Mouse (Mus musculus) heart, postnatal 10 days (tissue): ENCODE results near the gene Epha6. TPM values are rescaled to one million over a fixed set of nuclear protein-coding genes. Genes with fewer than 3 reads are reported as not detected.
A peak's percentile ranks its signal among the peaks of the same experiment; 100 is the strongest.
"Not testable (repeated sequence)": the region's sequence is repeated elsewhere in the genome, so short reads cannot be mapped to it uniquely, and the experiment has no call there.

Experiments
- DNase-seq, 2 experiments: peaks; one replicate each; pipeline ENCODE4 v3.0.0; 2021
- intact Hi-C: fragments of 180-260 bp; cut with DNase I; formaldehyde crosslinking; loops from one replicate; pipeline ENCODE4 v1.15.1; 2025
- total RNA-seq, 2 experiments: library from RNA; stranded (reverse); gene quantifications; 2 replicates each; pipeline ENCODE4 v1.2.3; 2021

The Epha6 gene
- total RNA-seq, 2 experiments from 2014 or later: not detected

DNA sequence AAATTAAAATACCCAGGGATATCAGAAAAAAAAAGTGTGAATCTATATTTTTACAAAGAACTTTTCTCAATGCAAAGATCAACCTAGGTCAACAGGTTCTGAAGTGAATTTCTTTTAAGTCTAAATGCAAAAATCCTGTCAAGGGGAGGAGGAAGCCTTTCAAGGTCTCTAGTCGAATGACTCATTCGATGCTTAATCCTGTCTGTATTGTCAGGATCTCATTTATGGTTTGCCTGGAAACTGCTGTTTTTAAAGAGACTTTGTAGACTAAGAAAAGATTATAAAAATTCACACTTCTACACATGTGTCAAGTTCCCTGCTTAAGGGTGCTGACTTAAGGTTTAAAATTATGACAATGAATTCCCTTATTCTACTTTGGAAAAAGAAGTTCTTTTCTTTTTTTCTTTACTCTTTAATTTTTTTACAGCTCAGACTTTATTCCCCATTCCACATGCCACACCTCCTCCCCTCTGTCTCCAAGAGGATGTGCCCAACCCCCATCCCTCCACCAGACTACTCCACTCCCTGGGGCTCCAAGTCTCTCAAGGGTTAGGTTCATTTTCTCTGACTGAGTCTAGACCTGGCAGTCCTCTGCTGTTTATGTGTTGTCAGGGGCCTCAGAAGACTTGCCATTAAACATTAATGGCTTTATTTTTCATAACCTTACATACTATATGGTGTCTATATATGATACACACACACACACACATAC lies 598.3 kb downstream of the Epha6 start:
- intact Hi-C loops: no loop called here
- no peak for DNase-seq

DNA sequence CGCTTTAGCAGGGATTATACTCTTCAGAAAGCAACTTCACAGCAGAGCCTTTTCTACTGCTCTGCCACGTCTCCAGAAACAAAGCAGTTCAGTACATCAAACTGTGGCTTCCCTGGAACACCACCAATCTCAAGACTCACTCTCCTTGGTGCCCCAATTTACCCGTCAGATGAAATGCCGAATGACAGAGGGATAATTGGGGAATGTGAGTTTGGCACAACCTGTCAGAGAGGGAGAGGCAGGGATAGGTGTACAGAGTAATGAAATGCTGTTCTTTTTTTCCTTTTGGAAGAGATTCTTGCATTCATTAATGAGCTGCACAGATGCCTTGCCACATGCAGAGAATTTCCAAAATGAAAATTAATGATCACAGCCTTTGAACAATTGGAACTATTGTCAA lies 635.5 kb downstream of the Epha6 start:
- DNase-seq: no peak
- intact Hi-C loops: no loop called here

DNA sequence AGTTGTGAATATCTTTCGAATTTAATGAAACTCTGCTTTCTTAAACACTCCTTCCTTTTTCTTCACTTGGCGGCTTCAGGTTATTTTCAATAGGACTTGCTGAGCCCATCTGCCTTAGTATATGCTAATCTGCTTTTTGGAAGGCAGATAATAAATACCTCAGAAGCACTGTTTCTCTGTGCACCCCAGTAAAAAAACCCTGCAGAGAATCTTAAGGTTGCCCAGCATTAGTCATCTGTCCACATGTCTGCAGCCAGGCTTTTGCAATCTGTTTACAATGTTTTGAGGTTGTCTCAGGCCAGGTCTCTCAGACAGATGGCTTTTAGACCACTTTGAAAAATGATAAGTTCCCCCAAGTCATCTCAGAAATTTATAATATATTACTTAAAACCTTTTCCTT lies 649.6 kb downstream of the Epha6 start:
- no peak for DNase-seq
- intact Hi-C loops: no loop called here

DNA sequence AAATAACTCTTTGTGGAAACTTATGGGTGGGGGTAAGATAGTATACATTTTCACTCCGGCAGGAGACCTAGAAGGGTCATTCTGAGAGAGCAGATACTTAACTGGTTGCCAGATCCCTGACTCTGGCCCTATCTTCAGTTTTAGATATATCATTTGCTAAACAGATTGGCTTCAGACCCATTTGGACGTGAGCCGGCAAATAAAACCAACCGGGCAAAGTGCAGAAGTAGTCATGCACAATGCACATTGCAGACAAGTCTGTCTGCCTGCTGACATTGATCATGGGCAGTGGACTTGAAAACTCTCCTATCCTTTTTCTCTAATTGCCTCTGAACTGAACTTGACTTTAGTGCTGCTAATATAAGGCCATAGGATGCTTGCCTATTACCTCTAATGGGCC lies 681.6 kb downstream of the Epha6 start:
- intact Hi-C loops: no loop called here
- no peak for DNase-seq

DNA sequence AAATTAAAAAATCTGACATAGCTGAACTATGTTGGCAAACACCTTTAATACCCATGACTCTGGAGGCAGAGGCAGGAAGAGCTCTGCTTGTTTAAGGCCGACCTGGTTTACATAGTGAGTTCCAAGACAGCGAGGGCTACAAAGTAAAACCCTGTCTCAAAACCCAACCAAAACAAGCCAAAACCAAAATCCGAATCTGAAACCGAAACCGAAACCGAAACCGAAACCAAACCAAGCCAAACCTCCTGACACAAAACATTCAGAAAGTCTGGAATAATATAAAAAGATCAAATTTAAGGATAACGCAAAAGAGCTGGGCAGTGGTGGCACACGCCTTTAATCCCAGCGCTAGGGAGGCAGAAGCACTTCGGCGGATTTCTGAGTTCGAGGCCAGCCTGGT lies 725.3 kb downstream of the Epha6 start:
- DNase-seq: no peak
- intact Hi-C loops: no loop called here

DNA sequence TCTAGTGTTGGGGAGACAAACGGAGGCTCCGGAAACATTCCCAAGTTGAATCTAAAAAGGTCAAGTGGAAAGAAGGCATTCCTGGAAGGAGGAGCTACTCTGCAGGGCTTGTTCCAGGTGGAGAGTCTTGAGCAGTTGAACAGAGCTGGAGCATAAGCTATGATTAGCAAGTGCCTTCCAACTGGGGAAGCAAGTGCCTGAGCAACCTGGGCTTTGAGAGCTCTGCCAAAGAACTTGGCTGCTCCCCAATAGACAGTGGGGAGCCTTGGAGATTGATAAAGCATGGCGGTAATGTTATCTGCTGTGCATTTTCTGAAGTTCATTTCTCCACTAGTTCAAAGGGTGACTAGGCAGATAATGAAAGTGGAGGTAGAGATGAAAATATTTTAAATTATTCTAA lies 733.5 kb downstream of the Epha6 start:
- intact Hi-C loops: no loop called here
- DNase-seq: no peak

DNA sequence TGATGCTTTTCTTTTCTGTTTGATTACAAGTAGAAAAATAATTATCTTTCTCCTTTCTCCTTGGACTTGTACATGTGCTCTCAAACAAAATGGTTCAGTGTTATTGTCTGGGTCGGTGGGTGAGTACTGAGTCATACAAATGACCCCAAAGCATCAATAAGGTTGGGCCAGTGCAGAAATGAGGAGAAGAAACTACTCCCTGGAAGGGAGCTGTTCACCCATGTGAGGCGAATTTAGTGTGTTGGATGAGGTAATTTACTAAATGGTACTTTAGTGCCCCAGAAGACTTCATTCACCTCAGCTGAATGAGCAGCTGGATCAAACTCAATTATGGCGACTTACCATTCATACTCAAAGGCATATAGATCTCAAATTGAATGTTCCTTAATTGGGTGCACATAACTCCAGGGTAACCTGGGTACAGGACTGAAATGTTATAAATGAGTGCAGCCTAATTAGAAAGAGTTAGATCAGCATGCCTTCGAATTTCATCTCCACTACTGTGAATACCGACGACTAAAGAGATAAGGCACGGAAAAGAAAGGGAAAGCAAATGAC lies 751.1 kb downstream of the Epha6 start:
- intact Hi-C loops: no loop called here
- no peak for DNase-seq

DNA sequence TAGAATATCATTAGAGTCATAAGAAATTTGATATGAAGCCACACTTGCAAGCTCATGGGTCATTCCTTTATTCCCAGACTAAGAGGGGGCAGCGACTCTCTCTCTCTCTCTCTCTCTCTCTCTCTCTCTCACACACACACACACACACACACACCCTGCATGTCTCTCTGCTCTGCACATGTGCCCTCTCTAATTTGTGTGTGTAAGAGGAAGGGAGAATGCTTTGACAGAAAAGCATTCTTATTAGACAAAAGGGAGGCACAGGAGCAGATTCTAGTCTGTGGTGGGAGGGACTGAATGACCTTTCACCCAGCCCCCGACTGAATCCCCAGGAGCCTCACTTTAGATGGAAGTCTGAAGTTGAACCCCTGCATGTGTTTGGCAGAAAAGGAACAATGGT lies 752.6 kb downstream of the Epha6 start:
- intact Hi-C loops: no loop called here
- DNase-seq: no peak

DNA sequence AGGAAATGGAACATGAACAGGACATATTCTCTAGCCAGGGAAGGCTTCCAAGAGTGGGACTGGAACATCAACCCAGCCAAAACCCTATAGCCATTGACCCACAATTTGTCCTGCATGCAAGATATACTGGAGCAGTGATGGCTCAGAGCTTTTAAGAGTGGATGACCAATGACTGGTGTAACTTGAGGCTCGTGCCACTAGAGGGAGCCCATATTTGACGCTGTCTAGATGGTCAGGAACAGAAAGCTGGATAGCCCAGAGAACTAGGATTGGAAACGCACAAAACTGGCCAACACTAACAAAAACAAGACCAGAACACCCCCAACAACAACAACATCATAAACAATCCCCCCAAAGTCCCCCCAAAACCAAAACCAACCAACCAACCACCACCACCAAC lies 758.8 kb downstream of the Epha6 start:
- peak; percentile 7 to 24 for DNase-seq
- intact Hi-C loops: no loop called here

DNA sequence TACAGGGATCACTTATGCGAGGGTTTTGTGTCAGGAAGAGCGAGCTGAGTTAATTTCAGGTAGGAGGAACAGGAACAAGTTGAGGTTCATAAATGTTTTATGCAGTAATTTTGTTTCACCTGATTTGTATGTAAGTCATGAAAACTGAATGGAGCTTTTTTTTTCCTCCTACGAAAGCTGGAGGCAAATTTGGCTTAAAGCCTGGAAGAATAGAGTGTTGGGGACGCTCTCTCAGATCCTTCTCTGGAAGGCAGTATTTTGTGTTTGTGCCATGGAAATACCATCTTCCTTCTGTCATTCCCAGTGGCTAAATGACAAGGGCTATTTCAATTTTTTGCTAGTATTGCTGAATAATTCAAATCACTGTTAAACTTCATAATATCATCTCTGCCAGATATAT lies 768.6 kb downstream of the Epha6 start:
- intact Hi-C loops: no loop called here
- no peak for DNase-seq

DNA sequence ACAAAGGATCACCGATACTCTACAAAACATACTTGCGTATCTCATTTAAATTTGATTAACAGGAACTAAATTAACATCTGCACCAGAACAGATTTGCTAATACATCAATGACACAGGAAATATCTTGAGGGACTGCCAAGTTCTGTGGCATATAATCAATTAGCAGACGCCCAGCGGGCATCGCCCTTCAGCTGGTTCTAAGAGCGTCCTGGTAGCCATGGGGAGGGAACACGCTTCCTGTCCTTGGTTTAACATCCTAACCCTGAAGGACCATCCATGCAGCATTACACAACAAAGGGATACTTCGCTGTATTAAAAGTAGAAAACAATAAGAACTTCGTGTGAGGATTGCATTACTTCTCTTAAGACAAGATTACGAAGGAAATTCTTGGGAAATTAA lies 769.0 kb downstream of the Epha6 start:
- no peak for DNase-seq
- intact Hi-C loops: no loop called here

DNA sequence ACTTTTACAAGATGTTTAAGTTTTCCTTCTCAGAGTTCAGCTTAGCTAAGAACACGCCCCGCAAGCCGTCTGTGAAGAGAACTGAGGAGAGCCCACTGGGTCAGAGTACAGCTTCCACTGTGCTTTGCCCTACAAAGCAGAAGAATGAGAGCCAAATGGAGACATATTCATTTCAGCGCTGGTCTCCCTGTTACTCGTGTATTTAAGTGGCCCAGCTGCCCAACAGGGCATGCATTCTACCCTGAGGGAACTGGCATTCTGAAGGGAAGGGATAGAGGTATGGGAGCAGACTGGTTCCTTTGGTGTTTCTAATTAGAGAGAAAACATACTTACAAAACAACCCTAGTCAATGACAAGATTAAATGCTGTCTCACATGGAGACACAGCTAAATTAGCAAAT lies 772.9 kb downstream of the Epha6 start:
- intact Hi-C loops: no loop called here
- DNase-seq: no peak

DNA sequence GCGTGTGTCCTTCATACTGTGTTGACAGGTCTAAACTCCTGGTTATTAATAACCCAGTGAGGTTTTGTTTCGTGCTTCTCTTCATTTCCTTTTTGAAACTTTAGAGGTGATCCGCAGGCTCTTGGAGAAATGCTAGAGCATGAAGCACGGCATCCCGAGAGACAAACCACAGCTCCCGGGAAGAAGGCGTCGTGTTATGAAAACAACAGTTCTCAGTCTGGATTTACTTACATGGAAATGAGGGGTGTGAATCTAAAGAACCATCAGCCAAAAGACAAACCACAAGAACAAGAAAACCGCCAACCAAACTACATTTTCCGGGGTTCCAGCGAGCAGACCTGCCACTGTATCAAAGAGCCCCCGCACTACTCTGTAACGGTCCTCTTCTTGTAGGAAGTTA lies 775.7 kb downstream of the Epha6 start:
- intact Hi-C loops: no loop called here
- DNase-seq: no peak

DNA sequence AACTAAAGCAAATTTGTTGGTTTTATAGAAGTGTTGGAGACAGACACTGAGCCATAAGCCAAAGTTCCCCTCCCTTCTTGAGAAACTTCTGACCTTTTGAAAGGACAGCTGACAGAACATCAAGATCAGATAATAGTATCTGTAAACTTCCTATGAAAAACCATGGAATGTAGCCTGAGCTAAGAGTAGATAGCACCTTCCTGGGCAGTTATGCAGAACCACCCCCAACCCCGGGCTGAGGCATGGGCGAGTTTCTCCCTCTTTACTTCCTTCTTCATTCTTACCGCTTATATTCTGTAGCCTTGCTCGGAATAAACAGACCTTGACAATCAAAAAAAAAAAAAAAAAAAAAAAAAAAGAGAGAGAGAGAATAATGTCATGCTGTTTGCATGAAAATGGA lies 805.5 kb downstream of the Epha6 start:
- intact Hi-C loops: not testable (repeated sequence)

DNA sequence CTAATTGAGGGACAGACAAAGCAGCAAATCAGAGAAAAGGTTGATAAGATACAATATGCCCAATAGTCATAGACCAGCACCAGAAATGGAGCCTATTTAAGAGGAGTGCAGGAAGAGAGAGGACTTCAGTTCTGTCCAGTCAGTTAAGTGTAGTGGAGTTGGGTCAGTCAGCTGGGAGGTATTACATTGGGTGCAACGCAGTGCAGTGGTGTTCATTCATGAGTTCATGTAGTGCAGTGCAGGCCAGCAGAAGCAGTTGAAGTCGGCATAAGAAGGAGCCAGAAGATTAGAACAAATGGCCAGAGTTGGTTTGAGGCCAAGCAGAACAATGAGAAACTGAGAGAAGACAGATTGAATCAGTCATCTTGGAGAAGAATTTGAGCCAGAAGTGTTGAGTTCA lies 833.0 kb downstream of the Epha6 start:
- peak; percentile 9 to 15 for DNase-seq
- intact Hi-C loops: no loop called here

More for the DNA sequence above, 805.5 kb downstream of the Epha6 start:
- not testable (repeated sequence) for DNase-seq

DNA sequence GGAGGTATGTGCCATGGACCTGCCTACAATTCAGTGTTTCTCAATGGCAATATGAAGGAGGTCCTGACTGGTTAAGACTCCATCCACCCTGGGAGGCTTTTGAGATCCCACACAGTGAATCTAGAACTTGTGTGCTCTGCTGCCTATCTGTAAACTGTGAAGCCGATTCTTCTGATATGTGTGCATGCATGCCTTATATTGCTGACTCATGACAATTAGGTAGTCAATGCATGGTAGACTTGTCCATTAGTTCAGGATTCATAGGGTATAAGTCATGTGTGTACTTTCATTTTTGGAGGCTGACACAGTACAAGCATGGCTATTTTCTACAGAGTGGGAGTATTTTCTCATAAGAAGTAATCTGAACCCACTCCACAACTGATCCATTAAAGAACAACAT lies 834.9 kb downstream of the Epha6 start:
- no peak for DNase-seq
- intact Hi-C loops: no loop called here

DNA sequence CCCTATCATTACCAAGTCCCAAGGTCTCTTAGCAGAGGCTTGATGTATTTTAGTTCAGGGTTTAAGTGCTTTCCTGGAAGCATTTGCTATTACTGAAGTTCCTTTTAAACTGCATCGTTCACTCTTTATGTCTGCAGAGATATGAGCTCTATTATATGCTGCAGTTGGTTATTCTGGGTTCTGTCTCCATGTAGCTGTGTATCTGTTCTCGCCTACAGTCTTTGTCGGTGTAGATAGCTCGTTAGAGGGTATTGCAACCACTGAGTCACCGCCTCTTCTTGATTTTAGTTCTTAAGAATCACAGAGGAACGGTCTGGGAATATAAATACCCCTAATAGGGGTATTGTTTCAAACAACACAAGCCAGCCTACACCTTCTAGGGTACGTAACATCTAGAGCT lies 835.4 kb downstream of the Epha6 start:
- intact Hi-C loops: no loop called here
- no peak for DNase-seq

DNA sequence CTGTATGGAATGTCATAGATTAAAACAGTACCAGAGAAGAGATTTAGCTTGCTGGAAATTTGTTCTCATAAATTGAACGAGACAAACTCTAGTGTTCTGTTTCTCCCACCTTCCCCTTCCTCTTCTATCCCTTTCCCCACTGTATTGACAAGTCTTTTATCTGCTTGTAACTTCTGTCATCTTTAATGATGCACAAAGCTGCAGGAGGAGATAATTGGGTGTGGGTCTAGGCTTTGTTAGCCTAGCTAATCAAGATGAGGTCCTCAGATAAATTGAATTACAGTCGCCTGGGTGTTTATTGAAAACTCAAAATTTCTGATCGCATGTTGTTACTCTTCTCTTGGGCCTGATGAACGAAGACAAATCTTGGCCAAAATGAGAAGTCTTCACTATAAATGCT lies 844.5 kb downstream of the Epha6 start:
- DNase-seq: no peak
- intact Hi-C loops: no loop called here

DNA sequence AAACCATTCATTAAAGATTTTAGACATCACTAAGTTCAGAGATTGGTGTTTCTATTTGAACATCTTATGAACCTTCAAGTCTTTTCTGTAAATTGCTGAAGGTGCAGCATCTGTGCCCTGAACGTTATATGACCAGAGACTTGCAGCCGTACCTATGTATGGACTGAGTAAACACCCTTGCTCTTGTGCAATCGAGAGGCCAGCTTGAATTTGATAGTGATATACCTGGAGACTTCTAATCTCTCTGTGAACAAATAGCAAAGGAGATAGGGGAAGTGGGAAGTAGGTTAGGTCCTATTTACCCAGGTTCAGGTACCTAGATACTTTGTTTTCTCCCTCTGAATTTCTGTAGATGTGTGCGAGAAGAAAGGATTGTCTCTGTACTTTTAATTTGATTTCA lies 854.4 kb downstream of the Epha6 start:
- intact Hi-C loops: no loop called here

DNA sequence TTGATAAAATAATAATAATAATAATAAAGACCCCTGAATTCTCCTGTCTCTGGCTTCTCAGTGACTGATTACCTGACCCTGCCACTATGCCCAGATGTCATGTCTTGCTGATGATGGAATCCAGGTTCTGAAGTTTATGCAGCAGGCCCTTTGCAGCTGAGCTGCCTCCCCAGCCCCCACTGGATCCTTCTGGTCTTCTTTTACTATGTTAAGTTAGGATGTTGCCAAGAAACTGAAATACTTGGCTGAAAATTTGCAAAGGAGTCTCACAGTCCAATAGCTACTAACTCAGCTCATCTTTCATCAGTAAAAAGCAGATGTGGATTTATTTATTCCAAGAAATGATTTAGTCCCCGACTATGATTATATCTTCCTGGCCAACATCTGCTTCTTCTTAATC lies 861.7 kb downstream of the Epha6 start:
- peak; percentile 5 to 6 for DNase-seq
- intact Hi-C loops: no loop called here

More for the DNA sequence above, 854.4 kb downstream of the Epha6 start:
- no peak for DNase-seq

DNA sequence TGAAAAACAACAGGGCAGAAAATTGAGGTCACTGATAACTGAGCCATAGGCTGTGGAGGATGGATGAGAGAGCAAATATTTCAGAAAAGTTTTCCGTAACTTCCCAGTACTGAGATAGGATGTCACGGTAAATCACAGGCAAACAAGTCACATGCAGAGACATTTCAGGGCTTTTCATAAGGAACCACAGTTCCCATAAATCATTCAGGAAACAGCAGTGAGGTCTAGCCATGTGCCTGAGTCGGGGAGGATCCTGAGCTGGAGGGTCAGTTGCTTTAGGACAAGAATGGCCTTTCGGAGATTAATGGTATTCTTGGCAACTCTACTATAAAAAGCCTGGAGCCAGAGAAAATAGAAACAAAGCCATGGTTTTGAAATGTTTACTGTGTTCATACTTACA lies 889.8 kb downstream of the Epha6 start:
- intact Hi-C loops: no loop called here
- no peak for DNase-seq

DNA sequence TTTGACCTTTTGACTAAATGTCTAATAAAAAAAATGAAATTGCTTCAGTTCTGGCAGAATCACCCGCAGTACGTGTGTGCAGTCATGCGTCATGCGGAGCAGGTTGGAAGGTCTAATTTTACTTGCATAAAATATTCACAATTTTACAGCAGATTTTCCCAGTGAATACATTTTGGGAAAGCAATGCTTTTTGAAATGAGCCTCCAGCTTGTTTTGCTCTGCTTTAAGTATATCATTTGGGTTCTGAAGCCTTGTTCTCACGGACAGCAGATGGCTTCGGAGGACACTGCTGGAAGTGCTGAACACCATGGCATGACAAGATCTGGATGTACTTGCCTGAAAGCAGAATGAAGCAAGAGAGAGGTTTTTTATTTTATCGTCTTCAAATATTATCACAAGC lies 912.1 kb downstream of the Epha6 start:
- no peak for DNase-seq
- intact Hi-C loops: no loop called here

DNA sequence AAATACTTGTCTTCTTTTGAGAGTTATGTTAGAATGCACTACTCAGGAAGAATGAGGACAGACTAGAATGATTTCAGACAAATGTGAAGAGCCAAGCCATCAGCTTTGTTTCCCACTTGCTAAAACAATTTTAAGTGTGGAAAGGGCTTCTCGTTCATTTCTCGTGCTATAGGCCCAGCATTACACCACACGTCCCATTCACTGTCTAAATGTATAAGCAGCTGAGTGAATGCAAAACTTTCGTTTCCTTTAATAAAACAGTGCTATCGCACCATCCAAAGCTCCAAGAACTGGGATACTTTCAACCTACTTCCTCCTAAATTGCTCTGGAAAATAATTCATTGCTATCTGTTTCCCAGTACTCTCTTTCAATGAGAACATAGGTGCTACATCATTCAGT lies 916.2 kb downstream of the Epha6 start:
- DNase-seq: no peak
- intact Hi-C loops: loop anchor here (10.0 kb wide), 1 partner anchor 746 kb away; no protein-coding TSS in a partner anchor
